Mouse (Mus musculus) ES-Bruce4 (cell line): ENCODE results near the gene Atp13a1.

ENCODE experiments used
- CTCF ChIP-seq: IDR thresholded peaks from one replicate; pipeline ENCODE4 v1.8.1; 2011; ENCODE audit warnings: low read depth, low read length
- POLR2A ChIP-seq: IDR thresholded peaks from one replicate; pipeline ENCODE4 v1.8.1; 2011; ENCODE audit warnings: low read length; ENCODE audit not compliant: insufficient read depth

DNA sequence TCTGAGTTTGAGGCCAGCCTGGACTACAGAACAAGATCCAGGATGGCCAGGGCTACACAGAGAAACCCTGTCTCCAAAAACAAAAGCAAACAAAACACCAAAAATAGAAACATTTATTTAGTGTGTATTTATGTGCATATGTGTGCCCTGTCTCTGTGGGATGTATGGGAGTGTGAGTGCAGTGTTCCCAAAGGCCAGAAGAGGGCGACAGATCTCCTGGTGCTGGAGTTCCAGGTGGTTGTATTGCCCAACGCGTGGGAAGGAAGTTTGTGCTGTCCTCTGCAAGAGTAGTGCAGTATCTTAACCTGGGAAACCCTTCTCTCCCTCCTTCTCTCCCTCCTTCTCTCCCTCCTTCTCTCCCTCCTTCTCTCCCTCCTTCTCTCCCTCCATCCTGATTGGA lies 58.9 kb downstream of the Atp13a1 start:
- TF ChIP-seq CTCF (peak; percentile 92), POLR2A (no peak)
